Mouse (Mus musculus): ENCODE results near the gene Ptprt. TPM values are rescaled to one million over a fixed set of nuclear protein-coding genes. Genes with fewer than 3 reads are reported as not detected.

Ptprt gene
- polyA plus RNA-seq, 1 experiment from 2014 or later: 0.45 TPM

GRCm38 (mm10) chr2:161961179-161962163 lies 699.5 kb downstream of the Ptprt start:
- Histone ChIP-seq H3K4me3 (ENCODE audit: low read length) (no peak overlapping the region), H3K36me3 (ENCODE audit: control insufficient read depth, insufficient read depth) (no peaks in the 10 kb centered on the region), H3K27ac (ENCODE audit: low read length) (no peak overlapping the region), H3K9ac (ENCODE audit: low read length) (no peak overlapping the region), H3K4me2 (ENCODE audit: low read depth, low read length) (no peak overlapping the region), H3K4me1 (ENCODE audit: control insufficient read depth, insufficient read depth, low read length) (no peaks in the 10 kb centered on the region), H3K27me3 (ENCODE audit: control insufficient read depth, insufficient read depth, low read length) (no peaks in the 10 kb centered on the region), H3K9me3 (replicated peaks; ENCODE audit: control insufficient read depth, low read length) (no peaks in the 10 kb centered on the region)
- ATAC-seq (replicated peaks; ENCODE audit: extremely low read depth, insufficient read depth, low FRiP score): no peak
- WGBS: 80% methylated on average over 7 of the region's 7 CpGs

DNA sequence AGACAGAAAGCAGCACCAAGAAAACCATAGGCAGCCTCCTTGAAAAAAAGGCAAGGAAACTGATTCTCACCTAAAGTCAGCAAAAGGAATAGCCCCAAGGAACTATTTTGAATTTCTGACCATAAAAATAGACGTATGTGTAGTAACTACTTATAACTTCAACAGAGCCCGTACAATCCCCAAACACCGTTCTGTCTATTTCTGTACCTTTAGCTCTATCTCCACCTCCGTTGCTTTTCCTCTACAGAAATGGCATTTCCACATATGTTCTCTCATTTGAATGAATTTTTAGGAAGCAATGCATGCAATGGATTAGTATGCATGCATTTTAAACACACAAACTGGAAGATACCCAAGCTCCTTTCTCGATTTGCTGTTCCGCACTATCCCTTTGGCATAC lies 715.5 kb downstream of the Ptprt start:
- no peaks in the 10 kb centered on the region for H3K4me1 ChIP-seq (ENCODE audit: control insufficient read depth, insufficient read depth, low read length)
- peaks cover 4% of the 10 kb centered on the region for H3K9me3 ChIP-seq (replicated peaks; ENCODE audit: control insufficient read depth, low read length)
- no peak for ATAC-seq (replicated peaks; ENCODE audit: extremely low read depth, insufficient read depth, low FRiP score)
- H3K27me3 ChIP-seq (ENCODE audit: control insufficient read depth, insufficient read depth, low read length): no peaks in the 10 kb centered on the region
- no peak overlapping the region for H3K4me3 ChIP-seq (ENCODE audit: low read length)
- no peaks in the 10 kb centered on the region for H3K36me3 ChIP-seq (ENCODE audit: control insufficient read depth, insufficient read depth)
- WGBS: 87% methylated on average over 6 of the region's 6 CpGs
- no peak overlapping the region for H3K4me2 ChIP-seq (ENCODE audit: low read depth, low read length)
- no peak overlapping the region for H3K9ac ChIP-seq (ENCODE audit: low read length)
- H3K27ac ChIP-seq (ENCODE audit: low read length): no peak overlapping the region

GRCm38 (mm10) chr2:161944689-161945088 lies 716.3 kb downstream of the Ptprt start:
- H3K9me3 ChIP-seq (replicated peaks; ENCODE audit: control insufficient read depth, low read length): peaks cover 4% of the 10 kb centered on the region
- no peaks in the 10 kb centered on the region for H3K36me3 ChIP-seq (ENCODE audit: control insufficient read depth, insufficient read depth)
- H3K4me3 ChIP-seq (ENCODE audit: low read length): no peak overlapping the region
- H3K9ac ChIP-seq (ENCODE audit: low read length): no peak overlapping the region
- no peaks in the 10 kb centered on the region for H3K4me1 ChIP-seq (ENCODE audit: control insufficient read depth, insufficient read depth, low read length)
- 75% methylated on average over 4 of the region's 4 CpGs for whole genome bisulfite sequencing
- no peak for ATAC-seq (replicated peaks; ENCODE audit: extremely low read depth, insufficient read depth, low FRiP score)
- H3K27me3 ChIP-seq (ENCODE audit: control insufficient read depth, insufficient read depth, low read length): no peaks in the 10 kb centered on the region
- H3K4me2 ChIP-seq (ENCODE audit: low read depth, low read length): no peak overlapping the region
- no peak overlapping the region for H3K27ac ChIP-seq (ENCODE audit: low read length)

DNA sequence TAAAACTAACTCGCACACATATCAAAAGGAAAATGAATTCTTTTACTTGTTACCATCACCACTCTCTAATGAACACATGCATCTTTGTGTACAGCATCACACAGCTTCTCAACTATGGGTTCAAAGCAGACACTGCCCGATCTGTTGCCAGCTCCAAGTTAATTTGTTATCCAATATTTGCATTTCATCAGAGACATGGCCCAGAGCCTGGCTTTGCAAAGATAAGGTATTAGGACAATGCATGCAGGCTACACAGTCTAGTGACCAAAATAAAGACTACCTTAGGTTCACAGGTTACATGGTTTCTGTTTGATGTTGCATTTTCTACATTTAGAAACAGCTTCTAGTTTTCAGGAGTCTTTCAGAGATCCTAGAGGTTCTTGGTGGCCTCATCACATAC lies 719.0 kb downstream of the Ptprt start:
- WGBS: 71% methylated on average over 2 of the region's 2 CpGs
- Histone ChIP-seq H3K4me3 (ENCODE audit: low read length) (no peak overlapping the region), H3K9me3 (replicated peaks; ENCODE audit: control insufficient read depth, low read length) (peaks cover 4% of the 10 kb centered on the region), H3K27me3 (ENCODE audit: control insufficient read depth, insufficient read depth, low read length) (no peaks in the 10 kb centered on the region), H3K36me3 (ENCODE audit: control insufficient read depth, insufficient read depth) (no peaks in the 10 kb centered on the region), H3K4me1 (ENCODE audit: control insufficient read depth, insufficient read depth, low read length) (no peaks in the 10 kb centered on the region), H3K4me2 (ENCODE audit: low read depth, low read length) (no peak overlapping the region), H3K27ac (ENCODE audit: low read length) (no peak overlapping the region), H3K9ac (ENCODE audit: low read length) (no peak overlapping the region)
- no peak for ATAC-seq (replicated peaks; ENCODE audit: extremely low read depth, insufficient read depth, low FRiP score)

DNA sequence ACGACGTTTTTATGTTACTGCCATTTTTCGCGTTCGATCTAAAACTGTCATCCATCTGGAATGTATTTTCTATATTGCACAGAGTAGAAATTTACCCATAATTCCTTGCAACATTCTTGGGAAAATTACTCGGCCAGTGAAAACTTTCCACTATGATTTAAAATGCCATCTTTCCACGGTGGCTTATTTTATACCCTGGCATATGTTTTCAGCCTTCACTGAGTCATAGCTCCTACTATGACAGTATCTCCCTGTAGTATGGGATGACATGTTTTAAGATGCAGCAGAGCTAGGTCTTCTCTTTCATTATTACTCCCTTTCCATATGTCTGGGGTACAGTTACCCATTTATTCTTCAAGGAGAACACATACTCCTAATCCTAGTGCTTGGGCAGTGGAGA lies 753.7 kb downstream of the Ptprt start:
- Histone ChIP-seq H3K36me3 (ENCODE audit: control insufficient read depth, insufficient read depth) (no peaks in the 10 kb centered on the region), H3K4me3 (ENCODE audit: low read length) (no peak overlapping the region), H3K27ac (ENCODE audit: low read length) (no peak overlapping the region), H3K9me3 (replicated peaks; ENCODE audit: control insufficient read depth, low read length) (no peaks in the 10 kb centered on the region), H3K27me3 (ENCODE audit: control insufficient read depth, insufficient read depth, low read length) (no peaks in the 10 kb centered on the region), H3K9ac (ENCODE audit: low read length) (no peak overlapping the region), H3K4me2 (ENCODE audit: low read depth, low read length) (no peak overlapping the region), H3K4me1 (ENCODE audit: control insufficient read depth, insufficient read depth, low read length) (no peaks in the 10 kb centered on the region)
- WGBS: 85% methylated on average over 7 of the region's 7 CpGs
- no peak for ATAC-seq (replicated peaks; ENCODE audit: extremely low read depth, insufficient read depth, low FRiP score)

DNA sequence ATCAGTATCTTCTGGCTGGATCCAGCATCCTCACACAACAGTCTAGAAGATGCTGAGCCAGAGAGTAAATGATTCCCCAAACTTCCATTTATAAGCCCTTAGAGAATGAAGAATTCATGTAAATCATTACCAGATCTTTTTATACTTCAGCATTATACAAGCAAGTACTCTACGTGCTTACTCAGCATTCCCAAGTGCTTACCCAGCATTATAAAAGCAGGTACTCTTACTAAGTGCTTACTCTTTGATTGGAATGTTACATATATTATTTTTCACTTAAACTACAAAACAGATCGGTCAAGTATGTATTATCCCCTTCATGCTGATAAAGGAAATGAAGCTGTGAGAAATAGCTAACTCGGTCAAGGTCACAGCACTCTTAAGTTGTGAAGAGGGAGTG lies 758.8 kb downstream of the Ptprt start:
- H3K4me2 ChIP-seq (ENCODE audit: low read depth, low read length): no peak overlapping the region
- no peaks in the 10 kb centered on the region for H3K36me3 ChIP-seq (ENCODE audit: control insufficient read depth, insufficient read depth)
- no peaks in the 10 kb centered on the region for H3K9me3 ChIP-seq (replicated peaks; ENCODE audit: control insufficient read depth, low read length)
- H3K27me3 ChIP-seq (ENCODE audit: control insufficient read depth, insufficient read depth, low read length): no peaks in the 10 kb centered on the region
- no peak overlapping the region for H3K9ac ChIP-seq (ENCODE audit: low read length)
- 69% methylated on average over 3 of the region's 3 CpGs for WGBS
- H3K27ac ChIP-seq (ENCODE audit: low read length): no peak overlapping the region
- no peak overlapping the region for H3K4me3 ChIP-seq (ENCODE audit: low read length)
- no peaks in the 10 kb centered on the region for H3K4me1 ChIP-seq (ENCODE audit: control insufficient read depth, insufficient read depth, low read length)
- no peak for ATAC-seq (replicated peaks; ENCODE audit: extremely low read depth, insufficient read depth, low FRiP score)

GRCm38 (mm10) chr2:161884446-161884845 lies 776.5 kb downstream of the Ptprt start:
- H3K27ac ChIP-seq (ENCODE audit: low read length): no peak overlapping the region
- ATAC-seq (replicated peaks; ENCODE audit: extremely low read depth, insufficient read depth, low FRiP score): no peak
- H3K9ac ChIP-seq (ENCODE audit: low read length): no peak overlapping the region
- H3K9me3 ChIP-seq (replicated peaks; ENCODE audit: control insufficient read depth, low read length): no peaks in the 10 kb centered on the region
- WGBS: 83% methylated on average over 4 of the region's 4 CpGs
- no peak overlapping the region for H3K4me3 ChIP-seq (ENCODE audit: low read length)
- H3K36me3 ChIP-seq (ENCODE audit: control insufficient read depth, insufficient read depth): no peaks in the 10 kb centered on the region
- H3K4me2 ChIP-seq (ENCODE audit: low read depth, low read length): no peak overlapping the region
- no peaks in the 10 kb centered on the region for H3K27me3 ChIP-seq (ENCODE audit: control insufficient read depth, insufficient read depth, low read length)
- H3K4me1 ChIP-seq (ENCODE audit: control insufficient read depth, insufficient read depth, low read length): no peaks in the 10 kb centered on the region

DNA sequence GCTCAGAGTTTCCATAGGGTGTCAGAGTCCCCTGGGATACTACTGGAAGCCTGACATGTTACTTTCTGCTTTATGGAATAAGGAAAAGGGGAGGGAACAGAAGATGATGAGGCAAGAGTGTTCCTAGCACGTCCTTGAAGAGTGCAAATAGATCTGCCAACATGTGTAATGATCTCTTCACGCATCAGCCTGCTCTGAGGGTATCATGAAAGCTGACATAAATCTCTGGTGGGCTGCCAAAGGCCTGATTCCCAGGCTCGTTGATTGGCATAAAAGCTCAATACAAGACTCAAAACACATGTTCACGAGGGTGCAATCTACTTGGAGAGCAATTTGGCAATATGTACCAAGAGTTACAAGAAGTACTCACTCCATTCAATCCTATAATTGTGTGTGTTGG lies 778.4 kb downstream of the Ptprt start:
- ATAC-seq (replicated peaks; ENCODE audit: extremely low read depth, insufficient read depth, low FRiP score): no peak
- Histone ChIP-seq H3K9ac (ENCODE audit: low read length) (no peak overlapping the region), H3K4me2 (ENCODE audit: low read depth, low read length) (no peak overlapping the region), H3K27me3 (ENCODE audit: control insufficient read depth, insufficient read depth, low read length) (no peaks in the 10 kb centered on the region), H3K36me3 (ENCODE audit: control insufficient read depth, insufficient read depth) (no peaks in the 10 kb centered on the region), H3K4me1 (ENCODE audit: control insufficient read depth, insufficient read depth, low read length) (no peaks in the 10 kb centered on the region), H3K9me3 (replicated peaks; ENCODE audit: control insufficient read depth, low read length) (no peaks in the 10 kb centered on the region), H3K4me3 (ENCODE audit: low read length) (no peak overlapping the region), H3K27ac (ENCODE audit: low read length) (no peak overlapping the region)
- WGBS: 59% methylated on average over 4 of the region's 4 CpGs

GRCm38 (mm10) chr2:161880941-161881340 lies 780.0 kb downstream of the Ptprt start:
- no peak overlapping the region for H3K27ac ChIP-seq (ENCODE audit: low read length)
- H3K9me3 ChIP-seq (replicated peaks; ENCODE audit: control insufficient read depth, low read length): no peaks in the 10 kb centered on the region
- no peaks in the 10 kb centered on the region for H3K4me1 ChIP-seq (ENCODE audit: control insufficient read depth, insufficient read depth, low read length)
- H3K36me3 ChIP-seq (ENCODE audit: control insufficient read depth, insufficient read depth): no peaks in the 10 kb centered on the region
- no peak overlapping the region for H3K4me3 ChIP-seq (ENCODE audit: low read length)
- no peak overlapping the region for H3K9ac ChIP-seq (ENCODE audit: low read length)
- no peaks in the 10 kb centered on the region for H3K27me3 ChIP-seq (ENCODE audit: control insufficient read depth, insufficient read depth, low read length)
- no peak for ATAC-seq (replicated peaks; ENCODE audit: extremely low read depth, insufficient read depth, low FRiP score)
- no peak overlapping the region for H3K4me2 ChIP-seq (ENCODE audit: low read depth, low read length)
- 74% methylated on average over 3 of the region's 3 CpGs for WGBS

Data from heart, embryonic 16.5 days (tissue).